Mouse (Mus musculus): Measurements from ENCODE around the gene Ak5.

Ak5 gene

GRCm38 (mm10) chr3:152516569-152516968 is 151.6 kb downstream of the Ak5 start:
- in situ Hi-C loops (cut with MboI, MseI) = no loop called here

GRCm38 (mm10) chr3:152515959-152516358 is 152.2 kb downstream of the Ak5 start:
- in situ Hi-C loops (cut with MboI, MseI) = no loop called here

GRCm38 (mm10) chr3:152512517-152512916 is 155.6 kb downstream of the Ak5 start:
- in situ Hi-C loops (cut with MboI, MseI) = no loop called here

- in situ Hi-C loops (cut with MboI, MseI) = no loop called here
Observed at GRCm38 (mm10) chr3:152509268-152509667, 158.9 kb downstream of the Ak5 start.

GRCm38 (mm10) chr3:152508419-152508993 is 159.7 kb downstream of the Ak5 start:
- in situ Hi-C loops (cut with MboI, MseI) = no loop called here

GRCm38 (mm10) chr3:152507900-152508299 is 160.3 kb downstream of the Ak5 start:
- in situ Hi-C loops (cut with MboI, MseI) = no loop called here

- in situ Hi-C loops (cut with MboI, MseI) = loop anchor here (25.0 kb wide), 1 partner anchor 1463 kb away; the partner anchor contains the start of gene Slc44a5
Observed at GRCm38 (mm10) chr3:152498968-152499696, 169.0 kb downstream of the Ak5 start.

GRCm38 (mm10) chr3:152497842-152498241 is 170.3 kb downstream of the Ak5 start:
- in situ Hi-C loops (cut with MboI, MseI) = loop anchor here (25.0 kb wide), 1 partner anchor 1464 kb away; the partner anchor contains the start of gene Slc44a5

- in situ Hi-C loops (cut with MboI, MseI) = loop anchor here (25.0 kb wide), 1 partner anchor 1465 kb away; the partner anchor contains the start of gene Slc44a5
Observed at GRCm38 (mm10) chr3:152497084-152497483, 171.1 kb downstream of the Ak5 start.

- in situ Hi-C loops (cut with MboI, MseI) = loop anchor here (25.0 kb wide), 1 partner anchor 1467 kb away; the partner anchor contains the start of gene Slc44a5
Observed at GRCm38 (mm10) chr3:152495415-152495898, 172.7 kb downstream of the Ak5 start.

GRCm38 (mm10) chr3:152494667-152495360 is 173.3 kb downstream of the Ak5 start:
- in situ Hi-C loops (cut with MboI, MseI) = loop anchor here (25.0 kb wide), 1 partner anchor 1467 kb away; the partner anchor contains the start of gene Slc44a5

GRCm38 (mm10) chr3:152493813-152494212 is 174.3 kb downstream of the Ak5 start:
- in situ Hi-C loops (cut with MboI, MseI) = loop anchor here (25.0 kb wide), 1 partner anchor 1468 kb away; the partner anchor contains the start of gene Slc44a5

GRCm38 (mm10) chr3:152492241-152492640 is 175.9 kb downstream of the Ak5 start:
- in situ Hi-C loops (cut with MboI, MseI) = loop anchor here (25.0 kb wide), 1 partner anchor 1470 kb away; the partner anchor contains the start of gene Slc44a5

GRCm38 (mm10) chr3:152490423-152490822 is 177.7 kb downstream of the Ak5 start:
- in situ Hi-C loops (cut with MboI, MseI) = loop anchor here (25.0 kb wide), 1 partner anchor 1472 kb away; the partner anchor contains the start of gene Slc44a5

- in situ Hi-C loops (cut with MboI, MseI) = loop anchor here (25.0 kb wide), 1 partner anchor 1473 kb away; the partner anchor contains the start of gene Slc44a5
Observed at GRCm38 (mm10) chr3:152488964-152489363, 179.2 kb downstream of the Ak5 start.

- in situ Hi-C loops (cut with MboI, MseI) = loop anchor here (25.0 kb wide), 1 partner anchor 1478 kb away; the partner anchor contains the start of gene Slc44a5
Observed at GRCm38 (mm10) chr3:152484206-152484605, 184.0 kb downstream of the Ak5 start.

- in situ Hi-C loops (cut with MboI, MseI) = loop anchor here (25.0 kb wide), 1 partner anchor 1479 kb away; the partner anchor contains the start of gene Slc44a5
Observed at GRCm38 (mm10) chr3:152483800-152484199, 184.4 kb downstream of the Ak5 start.

GRCm38 (mm10) chr3:152482182-152482581 is 186.0 kb downstream of the Ak5 start:
- in situ Hi-C loops (cut with MboI, MseI) = loop anchor here (25.0 kb wide), 1 partner anchor 1480 kb away; the partner anchor contains the start of gene Slc44a5

GRCm38 (mm10) chr3:152480336-152480735 is 187.8 kb downstream of the Ak5 start:
- in situ Hi-C loops (cut with MboI, MseI) = loop anchor here (25.0 kb wide), 1 partner anchor 1482 kb away; the partner anchor contains the start of gene Slc44a5

- in situ Hi-C loops (cut with MboI, MseI) = loop anchor here (25.0 kb wide), 1 partner anchor 1483 kb away; the partner anchor contains the start of gene Slc44a5
Observed at GRCm38 (mm10) chr3:152478599-152479435, 189.3 kb downstream of the Ak5 start.
